Comparison of ENCODE assay signal across 9 mouse cellular contexts in genomic region chr1:51265118-51265800, GRCm38 (mm10). TPM values are rescaled to one million over a fixed set of nuclear protein-coding genes. Genes with fewer than 3 reads are reported as not detected.
DNase-seq lines count a peak whose midpoint lies in the region; ATAC-seq lines count a peak whose summit lies in the region.
"Had no signal": no experiment of that assay in that cellular context is flagged by ENCODE, and none has a peak within 500 bp of the region (broad histone marks: within the 10 kb centered on the region; RNA-seq: fewer than 3 reads in every experiment).

No protein-coding gene starts in this region.

- H3K4me1 ChIP-seq in embryonic facial prominence, embryonic 15.5 days: peaks cover 11% of the 10 kb centered on the region; the same call in 1 of the 2 replicates

- 0 out of 2 replicates have a peak, but pooled peaks have one; percentile 29 for ATAC-seq in embryonic facial prominence, embryonic 15.5 days (ENCODE audit: insufficient number of reproducible peaks, low FRiP score, low TSS enrichment, low read depth)

- intact Hi-C loops in gastrocnemius, postnatal 14 days (cut with DNase I; ENCODE audit: low total_unique reads): no loop called here

- H3K4me2 ChIP-seq in embryonic facial prominence, embryonic 15.5 days (replicated peaks): no peak overlapping the region

- DNase-seq in gastrocnemius, postnatal 25 days: peak; percentile 12
- DNase-seq in gastrocnemius, postnatal 14 days: no peak
- DNase-seq in kidney, adult 8-10 months: peak; percentile 29
- DNase-seq in lung, postnatal 10 days: peak; percentile 62
- DNase-seq in T-cell, adult 2 months (ENCODE audit: low spot score): no peak
- DNase-seq in cerebellum, postnatal 36 days: no peak
- no peak for DNase-seq in cerebellum, adult 11-12 months

- H3K36me3 ChIP-seq in embryonic facial prominence, embryonic 15.5 days: no peaks in the 10 kb centered on the region
- H3K36me3 ChIP-seq: G1E had no signal

- WGBS in embryonic facial prominence, embryonic 15.5 days: 49% methylated on average over 5 of the region's 5 CpGs

- H3K27me3 ChIP-seq in embryonic facial prominence, embryonic 15.5 days: no peaks in the 10 kb centered on the region

- H3K4me3 ChIP-seq in embryonic facial prominence, embryonic 15.5 days (replicated peaks): no peak overlapping the region

- no peak overlapping the region for H3K27ac ChIP-seq in embryonic facial prominence, embryonic 15.5 days (replicated peaks)

- no peaks in the 10 kb centered on the region for H3K9me3 ChIP-seq in embryonic facial prominence, embryonic 15.5 days (replicated peaks)
- H3K9me3 ChIP-seq: G1E had no signal

- no peak overlapping the region for H3K9ac ChIP-seq in embryonic facial prominence, embryonic 15.5 days

RNA-seq across cellular contexts. Expression of gene Cavin2, which starts 23.7 kb away (rescaled TPM):
- total RNA-seq in gastrocnemius, postnatal 25 days (2021): 10 to 100 TPM; 39.1 to 49.3 TPM
- 10 to 100 TPM; 63.6 to 67.0 TPM for total RNA-seq in gastrocnemius, postnatal 14 days (2021)
- polyA plus RNA-seq in embryonic facial prominence, embryonic 15.5 days (2015; fragmentation: Nextera tagmentation; extraction: Ambion mirVana): 43.3 and 50.5 TPM in 2 replicates
- polyA plus RNA-seq: G1E had no signal

Comparison
In these comparisons a context has a peak if more than half of its experiments do, and no peak if none do; other contexts are left out.
1. DNase-seq: peak in gastrocnemius, postnatal 25 days (single experiment), kidney, adult 8-10 months (2 of 2) and lung, postnatal 10 days (single experiment); none in gastrocnemius, postnatal 14 days (single experiment), T-cell, adult 2 months (single experiment), cerebellum, postnatal 36 days (0 of 2) and cerebellum, adult 11-12 months (single experiment).